Mouse (Mus musculus): ENCODE results near the gene 1700003F12Rik. TPM values are rescaled to one million over a fixed set of nuclear protein-coding genes. Genes with fewer than 3 reads are reported as not detected.

Gene 1700003F12Rik
- polyA plus RNA-seq, 1 experiment from 2014 or later, result 1.2 TPM

- Histone ChIP-seq H3K9ac (no peak overlapping the region), H3K4me3 (ENCODE audit: low read depth, low read length) (no peak overlapping the region), H3K4me1 (ENCODE audit: insufficient read depth) (peaks cover 18% of the 10 kb centered on the region; the same call in 1 of the 2 replicates), H3K36me3 (ENCODE audit: insufficient read depth) (peaks cover 18% of the 10 kb centered on the region), H3K4me2 (no peak overlapping the region), H3K27me3 (ENCODE audit: insufficient read depth, low read length) (0 out of 2 replicates have a peak, but pooled peaks cover under 1% of the 10 kb centered on the region), H3K27ac (ENCODE audit: low read depth) (no peak overlapping the region), H3K9me3 (ENCODE audit: low read depth, low read length) (no peaks in the 10 kb centered on the region)
- 42% methylated on average over 5 of the region's 5 CpGs for WGBS
- DNase-seq (peak; percentile 53), ATAC-seq (ENCODE audit: insufficient read depth) (0 out of 2 replicates have a peak, but pooled peaks have one; percentile 16)
- no peak for TF ChIP-seq CTCF (IDR thresholded peaks at IDR 0.05; ENCODE audit: low read depth)
Measured at GRCm38 (mm10) chr2:154557184-154557832, 10.4 kb downstream of the 1700003F12Rik start.

DNA sequence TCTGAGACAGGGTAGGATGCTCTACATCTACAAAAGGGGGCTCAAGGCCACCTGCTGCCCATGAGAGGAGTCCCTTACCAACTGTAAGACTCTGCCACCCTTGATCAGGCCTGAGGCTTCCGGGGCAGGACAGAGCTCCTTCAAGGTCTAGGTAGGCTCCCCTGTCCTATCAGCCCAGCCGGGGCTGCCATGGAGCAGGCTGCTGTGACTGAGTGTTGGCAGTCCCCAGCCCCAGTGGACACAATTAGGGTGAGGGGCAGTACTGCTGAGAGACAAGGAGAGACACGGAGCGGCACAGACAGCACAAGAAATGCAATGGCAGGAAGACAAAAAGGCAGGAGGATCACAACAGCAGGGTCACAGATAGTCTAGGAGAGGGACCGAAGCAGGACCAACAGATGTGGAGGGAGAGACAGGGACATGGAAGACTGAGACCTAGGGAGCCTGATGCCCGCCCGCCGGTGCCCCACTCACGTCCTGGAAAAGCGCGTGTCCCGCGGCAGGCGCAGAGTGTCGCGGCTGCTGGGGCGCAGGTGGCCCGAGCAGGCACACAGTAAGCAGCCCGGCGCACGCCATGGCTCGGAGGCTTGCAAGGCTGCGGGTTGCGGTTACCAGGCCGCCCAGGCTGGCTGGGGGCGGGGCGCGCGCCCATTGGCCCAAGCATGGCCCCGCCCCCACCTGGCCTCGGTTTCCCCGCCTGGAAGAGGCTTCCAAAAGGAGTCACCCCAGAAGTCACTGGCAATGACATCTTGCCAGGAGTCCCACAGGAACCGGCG is 11.6 kb downstream of the 1700003F12Rik start, which contains the start of gene Necab3:
Gene Necab3, minus strand, starts transcription at position 627 of the 776 bp plus-strand sequence.
- ATAC-seq (ENCODE audit: insufficient read depth) (no peak), DNase-seq (no peak)
- H3K9ac ChIP-seq, result peak within 1 kb of the TSS; percentile 36
- H3K4me2 ChIP-seq, result peak within 1 kb of the TSS; percentile 60
- H3K27ac ChIP-seq (ENCODE audit: low read depth), result no peak within 1 kb of the TSS
- peak within 1 kb of the TSS; percentile 15; the same call in 1 of the 2 replicates for H3K4me3 ChIP-seq (ENCODE audit: low read depth, low read length)
- WGBS, result 7% methylated on average over 34 of the region's 34 CpGs
- no peaks in the 10 kb centered on the region for H3K27me3 ChIP-seq (ENCODE audit: insufficient read depth, low read length)
- TF ChIP-seq CTCF (IDR thresholded peaks at IDR 0.05; ENCODE audit: low read depth), result no peak
- H3K4me1 ChIP-seq (ENCODE audit: insufficient read depth), result 0 out of 2 replicates have a peak, but pooled peaks cover 17% of the 10 kb centered on the region
- no peaks in the 10 kb centered on the region for H3K9me3 ChIP-seq (ENCODE audit: low read depth, low read length)
- H3K36me3 ChIP-seq (ENCODE audit: insufficient read depth), result peaks cover 27% of the 10 kb centered on the region

- H3K36me3 ChIP-seq (ENCODE audit: insufficient read depth), result peaks cover 40% of the 10 kb centered on the region
- no peak for TF ChIP-seq CTCF (IDR thresholded peaks at IDR 0.05; ENCODE audit: low read depth)
- ATAC-seq (ENCODE audit: insufficient read depth) (no peak), DNase-seq (no peak)
- H3K4me1 ChIP-seq (ENCODE audit: insufficient read depth), result peaks cover 17% of the 10 kb centered on the region; the same call in 1 of the 2 replicates
- 81% methylated on average over 22 of the region's 22 CpGs for WGBS
- no peak overlapping the region for H3K4me3 ChIP-seq (ENCODE audit: low read depth, low read length)
- no peak overlapping the region for H3K27ac ChIP-seq (ENCODE audit: low read depth)
- no peaks in the 10 kb centered on the region for H3K27me3 ChIP-seq (ENCODE audit: insufficient read depth, low read length)
- H3K4me2 ChIP-seq, result no peak overlapping the region
- no peak overlapping the region for H3K9ac ChIP-seq
- no peaks in the 10 kb centered on the region for H3K9me3 ChIP-seq (ENCODE audit: low read depth, low read length)
Measured at GRCm38 (mm10) chr2:154563612-154564170, 16.8 kb downstream of the 1700003F12Rik start.

GRCm38 (mm10) chr2:154565562-154565961 is 18.7 kb downstream of the 1700003F12Rik start:
- no peak for ATAC-seq (ENCODE audit: insufficient read depth)
- 66% methylated on average over 3 of the region's 3 CpGs for WGBS
- no peak for DNase-seq
- no peaks in the 10 kb centered on the region for H3K27me3 ChIP-seq (ENCODE audit: insufficient read depth, low read length)
- H3K4me1 ChIP-seq (ENCODE audit: insufficient read depth), result peaks cover 19% of the 10 kb centered on the region
- H3K9ac ChIP-seq, result no peak overlapping the region
- no peak for TF ChIP-seq CTCF (IDR thresholded peaks at IDR 0.05; ENCODE audit: low read depth)
- H3K36me3 ChIP-seq (ENCODE audit: insufficient read depth), result peaks cover 37% of the 10 kb centered on the region
- H3K9me3 ChIP-seq (ENCODE audit: low read depth, low read length), result no peaks in the 10 kb centered on the region
- H3K27ac ChIP-seq (ENCODE audit: low read depth), result no peak overlapping the region
- H3K4me3 ChIP-seq (ENCODE audit: low read depth, low read length), result no peak overlapping the region
- no peak overlapping the region for H3K4me2 ChIP-seq

GRCm38 (mm10) chr2:154566641-154567040 is 19.8 kb downstream of the 1700003F12Rik start:
- peak overlapping the region; percentile 20; the same call in 1 of the 2 replicates for H3K4me2 ChIP-seq
- H3K4me1 ChIP-seq (ENCODE audit: insufficient read depth), result peaks cover 22% of the 10 kb centered on the region
- no peaks in the 10 kb centered on the region for H3K9me3 ChIP-seq (ENCODE audit: low read depth, low read length)
- 45% methylated on average over 8 of the region's 8 CpGs for WGBS
- ATAC-seq (ENCODE audit: insufficient read depth), result no peak
- no peak for DNase-seq
- peaks cover 26% of the 10 kb centered on the region for H3K36me3 ChIP-seq (ENCODE audit: insufficient read depth)
- no peak overlapping the region for H3K4me3 ChIP-seq (ENCODE audit: low read depth, low read length)
- 0 out of 2 replicates have a peak overlapping the region, but pooled peaks have one; percentile 0 for H3K9ac ChIP-seq
- 0 out of 2 replicates have a peak overlapping the region, but pooled peaks have one; percentile 25 for H3K27ac ChIP-seq (ENCODE audit: low read depth)
- no peaks in the 10 kb centered on the region for H3K27me3 ChIP-seq (ENCODE audit: insufficient read depth, low read length)
- TF ChIP-seq CTCF (IDR thresholded peaks at IDR 0.05; ENCODE audit: low read depth), result no peak

DNA sequence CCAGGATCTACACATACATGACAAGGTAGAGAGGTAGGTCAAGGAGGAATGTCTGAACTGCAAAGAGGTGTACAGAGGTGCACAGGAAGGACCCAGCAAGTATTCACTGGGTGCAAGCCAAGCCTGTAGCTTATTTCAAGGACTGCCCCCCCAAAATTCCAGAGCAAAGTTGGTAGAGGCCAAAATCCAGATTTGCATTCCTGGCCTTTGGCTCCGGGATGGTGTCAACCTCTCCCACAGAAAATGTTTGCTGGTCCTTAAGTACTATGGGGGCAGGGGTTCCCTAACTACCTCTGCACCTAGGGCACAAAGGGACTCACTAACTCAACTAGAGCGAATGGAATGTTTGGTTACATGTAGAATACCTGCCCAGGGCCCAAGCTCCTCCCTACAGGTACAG is 20.9 kb downstream of the 1700003F12Rik start:
- no peaks in the 10 kb centered on the region for H3K27me3 ChIP-seq (ENCODE audit: insufficient read depth, low read length)
- peaks cover 22% of the 10 kb centered on the region for H3K4me1 ChIP-seq (ENCODE audit: insufficient read depth)
- ATAC-seq (ENCODE audit: insufficient read depth), result no peak
- TF ChIP-seq CTCF (IDR thresholded peaks at IDR 0.05; ENCODE audit: low read depth), result no peak
- H3K36me3 ChIP-seq (ENCODE audit: insufficient read depth), result peaks cover 20% of the 10 kb centered on the region
- H3K4me3 ChIP-seq (ENCODE audit: low read depth, low read length), result peak overlapping the region; percentile 87
- peak overlapping the region; percentile 84 for H3K4me2 ChIP-seq
- H3K27ac ChIP-seq (ENCODE audit: low read depth), result peak overlapping the region; percentile 94
- 45% methylated on average over 2 of the region's 2 CpGs for WGBS
- no peaks in the 10 kb centered on the region for H3K9me3 ChIP-seq (ENCODE audit: low read depth, low read length)
- peak overlapping the region; percentile 82; the same call in 1 of the 2 replicates for H3K9ac ChIP-seq
- DNase-seq, result peak; percentile 42

Data from lung, embryonic 14.5 days (tissue).